Mouse (Mus musculus) heart, postnatal 36 days (tissue): ENCODE results near the gene Macrod2. TPM values are rescaled to one million over a fixed set of nuclear protein-coding genes. Genes with fewer than 3 reads are reported as not detected.

Experiments used
- DNase-seq, 2 experiments: peaks; one replicate each; pipeline ENCODE4 v3.0.0; 2021 to 2022
- intact Hi-C: fragments of 180-260 bp; cut with DNase I; formaldehyde crosslinking; loops from one replicate; pipeline ENCODE4 v1.15.1; 2025
- total RNA-seq, 2 experiments: library from RNA; stranded (reverse); gene quantifications; 2 replicates each; pipeline ENCODE4 v1.2.3; 2021

Gene Macrod2
- total RNA-seq, 2 experiments from 2014 or later = 7.8 to 8.6 TPM

GRCm38 (mm10) chr2:142349805-142350204 lies 1954.7 kb downstream of the Macrod2 start:
- no peak for DNase-seq
- intact Hi-C loops = no loop called here

DNA sequence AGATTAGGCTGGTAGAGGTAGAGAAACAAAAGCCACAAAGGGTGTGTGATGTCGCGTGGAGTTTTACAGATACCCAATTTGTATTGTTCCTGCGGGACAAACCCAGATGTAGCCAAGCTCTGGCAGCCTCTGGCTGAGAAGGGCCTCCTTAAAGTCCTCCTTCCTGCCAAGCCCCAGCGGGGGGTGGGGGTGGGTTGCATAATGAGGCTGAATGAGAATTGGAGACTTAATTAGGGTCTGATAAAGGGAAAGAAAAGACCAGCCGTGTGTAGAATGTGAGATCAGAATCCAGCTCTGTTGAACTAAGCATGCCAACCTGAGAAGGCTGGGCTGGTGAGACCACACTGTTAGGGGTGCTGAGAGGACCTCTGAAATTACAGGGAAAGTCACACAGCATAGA lies 1967.8 kb downstream of the Macrod2 start:
- intact Hi-C loops = no loop called here
- no peak for DNase-seq

- no peak for DNase-seq
- intact Hi-C loops = no loop called here
These were observed 1978.9 kb downstream of the Macrod2 start for GRCm38 (mm10) chr2:142373978-142374377.

GRCm38 (mm10) chr2:142380563-142380962 lies 1985.5 kb downstream of the Macrod2 start:
- DNase-seq = no peak
- intact Hi-C loops = no loop called here

DNA sequence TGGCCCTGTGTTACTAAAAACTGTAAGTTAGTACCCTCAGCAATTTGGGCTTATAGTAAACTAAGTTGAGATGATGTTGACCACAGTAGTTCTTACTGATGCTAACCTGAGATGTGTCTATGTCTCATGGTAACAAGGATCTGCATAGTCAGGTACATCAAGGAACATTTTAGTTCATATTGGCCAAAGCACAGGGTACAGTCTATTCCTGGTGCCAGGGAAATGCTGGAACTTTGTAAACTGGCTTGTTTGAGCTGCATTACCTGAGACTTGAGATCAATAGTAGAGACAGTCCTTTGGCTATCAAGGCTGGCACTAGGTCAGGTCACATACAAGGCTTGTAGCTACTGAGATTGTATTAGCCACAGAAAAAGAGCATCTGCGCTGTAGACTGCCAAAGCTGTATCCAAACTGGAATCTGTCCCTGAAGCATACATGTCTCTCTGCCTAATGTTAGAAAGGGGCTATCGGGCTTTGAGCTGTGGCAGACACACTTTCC lies 1986.0 kb downstream of the Macrod2 start:
- intact Hi-C loops = no loop called here
- DNase-seq = no peak

- no peak for DNase-seq
- intact Hi-C loops = no loop called here
These were observed 1998.4 kb downstream of the Macrod2 start for GRCm38 (mm10) chr2:142393546-142393945.

DNA sequence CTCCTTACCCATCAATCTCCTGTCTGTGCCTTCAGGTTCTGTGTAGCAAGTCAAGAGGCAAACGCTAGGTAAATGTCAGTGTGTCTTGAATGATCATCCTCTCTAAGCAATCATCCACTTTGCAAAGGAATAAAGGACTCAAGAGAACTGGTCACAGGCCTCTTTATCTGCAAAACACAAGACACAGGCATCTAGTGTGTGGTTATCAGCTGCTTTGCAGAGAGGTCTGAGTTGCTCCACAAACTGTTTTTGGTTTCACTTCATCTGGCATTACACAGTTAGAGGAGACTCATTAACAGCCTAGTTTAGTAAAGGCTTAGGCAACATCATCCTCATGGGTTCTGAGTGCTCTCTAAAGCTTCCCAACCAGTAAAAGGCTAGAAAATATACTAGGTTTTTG lies 2004.4 kb downstream of the Macrod2 start:
- intact Hi-C loops = no loop called here

DNA sequence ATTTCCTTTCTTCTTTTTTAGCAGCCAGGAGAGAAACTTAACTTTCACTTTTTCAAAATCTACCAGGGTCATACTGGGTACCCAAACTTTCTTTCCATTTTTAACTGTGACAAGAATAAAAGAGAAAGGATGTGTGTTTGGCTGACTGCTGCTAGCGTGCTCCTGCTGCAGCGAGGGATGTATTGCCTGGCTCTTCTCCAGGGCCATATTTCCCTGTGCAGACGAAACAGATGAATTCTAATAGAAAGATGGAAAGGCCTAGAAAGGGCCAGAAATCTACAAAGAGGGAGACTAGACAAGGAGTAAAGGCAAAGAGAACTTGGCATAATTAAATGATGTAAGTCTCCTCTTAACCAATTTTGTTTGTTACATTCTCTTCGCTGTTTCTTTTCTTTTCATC lies 2005.7 kb downstream of the Macrod2 start:
- no peak for DNase-seq
- intact Hi-C loops = no loop called here

More for the DNA sequence above, 2004.4 kb downstream of the Macrod2 start:
- DNase-seq = no peak

DNA sequence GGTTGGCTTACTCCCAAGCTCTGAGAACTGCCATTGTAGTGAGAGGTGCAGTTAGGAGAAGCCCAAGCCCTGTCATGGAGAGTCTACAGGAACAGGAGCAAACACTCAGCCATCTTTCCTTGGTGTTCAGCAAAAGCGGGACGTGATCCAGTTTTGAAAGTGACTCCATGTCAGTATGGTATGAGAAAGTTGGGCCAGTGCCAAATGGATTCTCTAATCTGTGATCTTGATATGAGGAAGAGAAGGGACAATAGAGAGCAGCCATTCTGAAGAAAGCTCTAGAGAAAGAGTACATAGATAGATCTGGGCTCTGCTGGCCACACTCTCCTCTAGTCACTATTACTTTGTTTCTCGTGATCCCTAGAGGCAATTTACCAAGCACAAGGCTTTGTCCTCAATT lies 2006.2 kb downstream of the Macrod2 start:
- intact Hi-C loops = no loop called here
- DNase-seq = no peak

DNA sequence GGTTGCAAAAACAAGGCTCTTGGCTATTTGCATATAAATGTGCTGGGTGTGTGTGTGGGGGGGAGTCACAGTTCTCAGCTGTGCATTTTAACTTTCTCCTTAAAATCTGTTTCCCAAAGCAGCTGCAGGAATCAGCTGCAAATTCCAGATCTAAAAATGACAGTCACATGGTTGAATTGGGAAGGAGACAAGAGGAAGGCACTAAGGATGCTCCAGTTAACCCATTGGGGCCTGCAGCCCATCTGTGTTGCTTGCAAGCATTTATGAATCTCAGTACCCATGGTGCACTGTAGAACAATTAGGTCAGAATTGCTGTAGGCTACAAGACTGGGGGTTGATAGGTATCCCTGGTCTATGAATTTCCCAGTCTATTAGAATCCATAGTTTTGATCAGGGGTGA lies 2008.3 kb downstream of the Macrod2 start:
- no peak for DNase-seq
- intact Hi-C loops = no loop called here

- no peak for DNase-seq
- intact Hi-C loops = no loop called here
These were observed 2009.2 kb downstream of the Macrod2 start for GRCm38 (mm10) chr2:142404321-142404720.

DNA sequence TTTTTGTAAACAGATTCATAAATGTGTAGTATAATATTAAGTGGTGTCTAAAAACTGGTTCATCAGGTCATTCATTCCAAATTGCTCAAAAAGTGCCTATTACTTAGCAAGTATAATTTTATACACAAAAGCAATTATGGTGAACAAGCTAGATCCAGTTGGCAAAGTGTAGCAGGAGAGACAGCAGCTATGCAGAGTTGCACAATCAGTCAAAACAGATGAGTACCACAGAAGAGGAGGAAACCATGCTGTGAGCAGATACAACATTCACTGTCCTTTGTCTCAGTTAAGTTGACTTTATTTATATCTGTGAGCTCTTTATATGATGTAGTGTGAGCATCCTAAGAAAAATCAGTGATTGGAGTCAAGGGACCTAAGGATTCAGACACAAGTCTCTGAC lies 2012.2 kb downstream of the Macrod2 start:
- DNase-seq = no peak
- intact Hi-C loops = no loop called here

DNA sequence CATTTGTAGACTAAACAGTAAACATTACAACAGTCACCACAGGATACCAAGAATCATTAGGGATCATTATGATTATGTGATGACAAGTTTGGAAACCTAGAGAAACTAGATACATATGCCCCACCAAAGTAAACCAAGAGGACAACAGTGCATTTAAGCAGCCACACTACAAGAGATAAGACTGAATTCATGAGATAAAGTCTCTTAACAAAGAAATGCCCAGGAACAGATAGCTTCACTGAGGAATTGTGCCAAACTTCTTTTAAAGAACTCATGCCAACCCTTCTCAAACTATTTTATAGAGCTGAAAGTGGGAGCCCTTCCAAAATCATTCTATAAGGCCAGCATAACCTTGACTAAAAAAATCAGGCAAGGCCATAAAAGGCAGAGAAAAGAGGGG lies 2015.0 kb downstream of the Macrod2 start:
- intact Hi-C loops = no loop called here
- no peak for DNase-seq

GRCm38 (mm10) chr2:142433126-142433525 lies 2038.0 kb downstream of the Macrod2 start:
- intact Hi-C loops = no loop called here
- DNase-seq = no peak

DNA sequence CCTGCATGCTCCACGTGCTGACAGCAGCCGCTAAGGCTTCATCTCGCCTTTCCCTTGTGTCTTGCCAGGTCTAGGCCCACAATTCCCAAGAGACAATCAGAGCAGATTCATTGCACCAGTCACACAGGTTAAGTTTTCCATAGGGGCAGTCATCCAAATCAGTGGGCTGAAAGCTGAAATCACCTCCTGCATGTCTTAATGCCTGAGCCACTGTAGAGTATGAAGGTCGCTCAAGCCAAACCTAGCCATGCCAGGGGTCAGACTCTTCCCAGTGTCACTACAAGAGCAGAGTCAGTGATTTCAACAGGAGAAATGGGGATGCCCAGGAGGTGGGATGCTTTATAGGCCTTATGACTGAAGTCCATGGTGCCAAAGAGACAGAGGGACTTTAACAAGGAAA lies 2039.6 kb downstream of the Macrod2 start:
- intact Hi-C loops = no loop called here
- no peak for DNase-seq

- peak; percentile 18 to 47 for DNase-seq
- intact Hi-C loops = no loop called here
These were observed 2042.7 kb downstream of the Macrod2 start for GRCm38 (mm10) chr2:142437606-142438461.

Other genes with a start within 250 kb of the Macrod2 start
- gene Gm17374, start 243.3 kb upstream of the Macrod2 start, total RNA-seq = not detected
- 10 to 100 TPM; 11.7 to 11.8 TPM for gene Esf1, start 224.7 kb upstream of the Macrod2 start, total RNA-seq
- 10 to 100 TPM; 32.6 to 41.2 TPM for gene Ndufaf5, start 224.7 kb upstream of the Macrod2 start, total RNA-seq
- gene Sel1l2, start 5.6 kb upstream of the Macrod2 start, total RNA-seq = not detected